Mouse (Mus musculus) embryonic facial prominence, embryonic 14.5 days (tissue): ENCODE data around the gene Gsta4. TPM values are rescaled to one million over a fixed set of nuclear protein-coding genes. Genes with fewer than 3 reads are reported as not detected.

Source experiments
- ATAC-seq: fragments of 200-750 bp; cut with Nextera tagmentation; 2 replicates; pipeline ENCODE4 v1.8.0; 2017; ENCODE audit warnings: low read depth, moderate number of reproducible peaks, moderate TSS enrichment
- DNase-seq: peaks from one replicate; pipeline ENCODE4 v3.0.0-alpha.2; 2015; ENCODE audit warnings: low spot score
- H3K27ac ChIP-seq: fragments of 300-500 bp; sonication (generic); replicated peaks from 2 replicates; pipeline ENCODE4 v1.5.1; 2014; ENCODE audit warnings: low read depth, mild to moderate bottlenecking, low read length, moderate library complexity
- H3K27me3 ChIP-seq: fragments of 300-500 bp; sonication (generic); replicated peaks from 2 replicates; pipeline ENCODE4 v1.6.1; 2014; ENCODE audit warnings: low read length; ENCODE audit not compliant: control insufficient read depth, insufficient read depth
- H3K36me3 ChIP-seq: fragments of 300-500 bp; sonication (generic); 2 replicates; pipeline ENCODE4 v1.6.1; 2014; ENCODE audit warnings: low read length, mixed read lengths; ENCODE audit not compliant: control insufficient read depth, insufficient read depth
- H3K4me1 ChIP-seq: fragments of 300-500 bp; sonication (generic); 2 replicates; pipeline ENCODE4 v1.6.1; 2014; ENCODE audit warnings: antibody characterized with exemption, low read length; ENCODE audit not compliant: control insufficient read depth, insufficient read depth
- H3K4me2 ChIP-seq: fragments of 300-500 bp; sonication (generic); 2 replicates; pipeline ENCODE4 v1.6.1; 2014; ENCODE audit warnings: low read depth, mild to moderate bottlenecking, low read length, moderate library complexity, mixed read lengths
- H3K4me3 ChIP-seq: fragments of 300-500 bp; sonication (generic); 2 replicates; pipeline ENCODE4 v1.5.1; 2014; ENCODE audit warnings: low read depth, mild to moderate bottlenecking, low read length
- H3K9ac ChIP-seq: fragments of 300-500 bp; sonication (generic); 2 replicates; pipeline ENCODE4 v1.6.1; 2014; ENCODE audit warnings: low read depth, mild to moderate bottlenecking, low read length, moderate library complexity, mixed read lengths
- H3K9me3 ChIP-seq: fragments of 300-500 bp; sonication (generic); 2 replicates; pipeline ENCODE4 v1.6.1; 2016; ENCODE audit warnings: low read length; ENCODE audit not compliant: control insufficient read depth
- WGBS: fragments of 180-500 bp; shearing (Covaris S2); extraction: QIAGEN DNeasy Blood & Tissue Kit; methylation state at CpG from one replicate; pipeline ENCODE4 v1.1.7; 2014; 5-methylcytosine and 5-hydroxymethylcytosine counted together
- polyA plus RNA-seq: library from polyadenylated mRNA; unstranded; fragments of >200 nt; fragmentation: Nextera tagmentation; extraction: Ambion mirVana; gene quantifications from 2 replicates; pipeline ENCODE4 v1.2.1, GENCODE M21; 2014

Gsta4 gene
- polyA plus RNA-seq, 1 experiment from 2014 or later = 70.7 TPM

DNA sequence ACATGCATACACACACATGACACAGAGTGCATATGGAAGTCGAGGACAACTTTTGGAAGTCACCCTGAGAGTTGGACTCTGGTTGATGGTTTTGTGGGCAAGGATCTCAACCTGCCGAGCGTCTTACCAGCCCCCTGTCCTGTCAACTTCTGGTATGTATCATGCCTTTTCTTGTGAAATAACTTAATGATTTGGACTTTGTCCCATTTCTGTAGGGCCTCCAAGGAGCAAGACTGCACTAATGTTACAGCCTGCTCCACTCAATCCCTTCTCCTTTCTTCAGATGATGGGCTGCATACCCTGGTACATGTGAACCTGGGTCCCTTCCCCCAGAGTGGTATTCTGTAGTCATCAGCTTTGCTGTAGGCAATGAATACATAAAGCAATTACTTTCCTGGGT lies 27.5 kb downstream of the Gsta4 start:
- no peak overlapping the region for H3K9ac ChIP-seq
- WGBS = 85% methylated on average over 3 of the region's 3 CpGs
- H3K36me3 ChIP-seq = peaks cover 26% of the 10 kb centered on the region; the same call in 1 of the 2 replicates
- H3K9me3 ChIP-seq = no peaks in the 10 kb centered on the region
- no peaks in the 10 kb centered on the region for H3K4me1 ChIP-seq
- no peak overlapping the region for H3K27ac ChIP-seq
- no peaks in the 10 kb centered on the region for H3K27me3 ChIP-seq
- H3K4me2 ChIP-seq = no peak overlapping the region
- no peak for DNase-seq
- ATAC-seq = no peak
- no peak overlapping the region for H3K4me3 ChIP-seq

DNA sequence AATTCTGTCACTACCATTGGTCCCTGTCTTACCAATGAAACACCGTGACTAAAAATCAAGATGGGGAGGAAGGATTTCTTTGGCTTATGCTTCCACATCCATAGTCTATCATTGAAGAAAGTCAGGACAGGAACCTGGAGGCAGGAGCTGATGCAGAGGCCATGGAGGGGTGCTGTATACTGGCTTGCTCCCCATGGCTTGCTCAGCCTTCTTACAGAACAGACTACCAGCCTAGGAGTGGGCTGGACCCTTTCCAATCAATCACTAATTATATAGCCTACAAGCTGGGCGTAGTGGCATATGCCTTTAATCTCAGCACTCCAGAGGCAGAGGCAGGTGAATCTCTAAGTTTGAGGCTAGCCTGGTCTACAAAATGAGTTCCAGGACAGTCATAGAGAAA lies 28.2 kb downstream of the Gsta4 start:
- ATAC-seq = no peak

DNA sequence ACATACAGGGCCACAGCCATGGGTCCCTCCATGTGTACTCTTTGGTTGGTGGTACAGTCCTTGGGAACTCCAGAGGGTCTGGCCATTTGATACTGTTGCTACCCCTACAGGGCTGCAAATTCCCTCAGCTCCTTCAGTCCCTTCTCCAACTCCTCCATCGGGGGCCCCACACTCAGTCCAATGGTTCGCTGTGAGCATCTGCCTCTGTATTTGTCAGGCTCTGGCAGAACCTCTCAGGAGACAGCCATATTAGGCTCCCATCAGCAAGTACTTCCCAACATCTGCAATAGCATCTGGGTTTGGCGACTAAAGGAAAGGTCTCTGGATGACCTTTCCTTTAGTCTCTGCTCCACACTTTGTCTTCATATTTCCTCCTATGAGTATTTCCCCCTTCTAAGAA lies 28.9 kb downstream of the Gsta4 start:
- Histone ChIP-seq H3K27me3 (no peaks in the 10 kb centered on the region), H3K27ac (no peak overlapping the region), H3K4me1 (no peaks in the 10 kb centered on the region), H3K4me2 (no peak overlapping the region), H3K36me3 (peaks cover 14% of the 10 kb centered on the region; the same call in 1 of the 2 replicates), H3K4me3 (no peak overlapping the region), H3K9ac (no peak overlapping the region), H3K9me3 (no peaks in the 10 kb centered on the region)
- WGBS = 92% methylated on average over 3 of the region's 3 CpGs
- no peak for ATAC-seq
- no peak for DNase-seq

More for the DNA sequence above, 28.2 kb downstream of the Gsta4 start:
- H3K9ac ChIP-seq = no peak overlapping the region
- peaks cover 21% of the 10 kb centered on the region; the same call in 1 of the 2 replicates for H3K36me3 ChIP-seq
- WGBS = 94% methylated on average over 2 of the region's 2 CpGs
- H3K27me3 ChIP-seq = no peaks in the 10 kb centered on the region
- H3K27ac ChIP-seq = no peak overlapping the region
- H3K9me3 ChIP-seq = no peaks in the 10 kb centered on the region
- no peak for DNase-seq
- no peak overlapping the region for H3K4me3 ChIP-seq
- H3K4me1 ChIP-seq = no peaks in the 10 kb centered on the region
- no peak overlapping the region for H3K4me2 ChIP-seq

DNA sequence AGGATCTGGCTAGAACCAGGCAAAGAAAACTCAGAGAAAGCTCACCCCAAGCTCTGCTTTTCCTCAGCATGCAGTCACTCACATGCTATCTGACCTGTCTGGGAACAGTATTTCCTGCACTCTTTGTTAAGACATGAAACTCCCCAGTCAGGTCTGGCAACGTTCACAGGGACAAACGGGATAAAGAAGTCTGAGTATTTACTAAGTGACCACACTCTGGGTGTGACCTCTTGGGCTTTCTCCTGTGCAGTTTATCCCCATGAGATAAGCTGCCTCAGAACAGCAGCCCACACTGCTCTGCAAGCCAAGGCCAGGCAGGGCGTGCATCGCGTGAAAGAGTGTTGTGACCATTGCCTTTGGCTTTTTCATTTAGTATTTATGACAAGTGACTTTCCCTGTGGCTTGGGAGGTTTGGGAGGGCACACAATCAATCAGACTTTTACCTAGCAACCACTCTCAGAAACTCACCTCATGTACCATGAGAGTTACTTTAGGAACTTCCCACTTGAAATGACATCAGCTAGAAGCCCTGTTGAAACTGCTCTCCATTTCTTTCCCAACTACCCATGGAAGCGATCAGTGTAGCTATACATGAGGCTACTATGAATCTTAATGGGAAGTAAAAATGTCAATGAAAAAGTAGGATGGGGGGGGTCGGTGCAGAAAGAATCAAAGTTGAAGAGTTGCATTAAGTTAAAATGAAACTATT lies 29.9 kb downstream of the Gsta4 start:
- Histone ChIP-seq H3K9me3 (no peaks in the 10 kb centered on the region), H3K27ac (no peak overlapping the region), H3K9ac (no peak overlapping the region), H3K4me2 (no peak overlapping the region), H3K36me3 (peaks cover 14% of the 10 kb centered on the region; the same call in 1 of the 2 replicates), H3K27me3 (no peaks in the 10 kb centered on the region), H3K4me3 (no peak overlapping the region), H3K4me1 (no peaks in the 10 kb centered on the region)
- 72% methylated on average over 7 of the region's 7 CpGs for WGBS
- ATAC-seq (no peak), DNase-seq (peak; percentile 26)

DNA sequence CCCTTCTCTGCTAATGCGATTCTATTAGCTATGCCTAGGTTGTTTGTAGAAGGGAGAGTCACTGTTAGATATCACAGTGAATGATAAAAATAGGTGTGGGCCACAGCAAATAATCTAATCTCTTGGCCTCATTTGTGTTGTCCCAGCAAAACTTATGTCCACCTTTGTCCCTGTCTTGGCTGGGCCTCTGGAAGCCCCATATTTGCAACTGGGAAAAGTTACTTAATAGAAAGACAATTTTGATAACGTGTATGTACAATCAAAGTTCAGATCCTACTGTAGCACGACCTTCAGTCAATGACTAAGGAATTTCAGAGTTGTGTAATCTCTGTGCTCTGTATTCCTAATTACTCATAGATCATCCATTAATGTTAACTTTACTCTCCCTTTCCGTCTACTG lies 34.5 kb downstream of the Gsta4 start:
- no peaks in the 10 kb centered on the region for H3K36me3 ChIP-seq
- ATAC-seq = no peak
- H3K9ac ChIP-seq = no peak overlapping the region
- no peak for DNase-seq
- no peak overlapping the region for H3K4me3 ChIP-seq
- WGBS = 76% methylated on average over 4 of the region's 4 CpGs
- H3K27me3 ChIP-seq = no peaks in the 10 kb centered on the region
- no peak overlapping the region for H3K27ac ChIP-seq
- H3K4me2 ChIP-seq = no peak overlapping the region
- H3K9me3 ChIP-seq = no peaks in the 10 kb centered on the region
- no peaks in the 10 kb centered on the region for H3K4me1 ChIP-seq

DNA sequence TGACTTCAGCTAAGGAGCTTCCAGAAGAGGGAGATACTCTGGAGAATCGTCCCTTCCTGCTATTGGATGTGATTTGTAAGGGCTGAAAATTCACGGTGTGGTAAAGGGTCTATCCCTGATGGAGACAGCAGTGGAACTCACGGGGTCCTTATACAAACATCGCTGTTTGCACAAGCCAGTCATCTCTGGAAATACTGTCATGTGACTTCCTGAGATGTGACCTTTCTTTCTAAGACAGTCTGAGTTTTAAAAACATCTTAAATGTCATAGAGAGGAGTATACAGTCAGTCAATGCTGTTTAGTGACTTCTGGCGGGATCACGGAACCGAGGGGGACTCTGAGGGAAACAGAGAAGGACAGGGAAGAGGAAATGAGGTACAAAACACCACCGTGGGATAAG lies 40.0 kb downstream of the Gsta4 start:
- ATAC-seq (no peak), DNase-seq (no peak)
- Histone ChIP-seq H3K9ac (no peak overlapping the region), H3K27me3 (no peaks in the 10 kb centered on the region), H3K4me1 (no peaks in the 10 kb centered on the region), H3K4me3 (no peak overlapping the region), H3K36me3 (no peaks in the 10 kb centered on the region), H3K9me3 (no peaks in the 10 kb centered on the region), H3K27ac (no peak overlapping the region), H3K4me2 (no peak overlapping the region)
- 60% methylated on average over 8 of the region's 8 CpGs for WGBS

DNA sequence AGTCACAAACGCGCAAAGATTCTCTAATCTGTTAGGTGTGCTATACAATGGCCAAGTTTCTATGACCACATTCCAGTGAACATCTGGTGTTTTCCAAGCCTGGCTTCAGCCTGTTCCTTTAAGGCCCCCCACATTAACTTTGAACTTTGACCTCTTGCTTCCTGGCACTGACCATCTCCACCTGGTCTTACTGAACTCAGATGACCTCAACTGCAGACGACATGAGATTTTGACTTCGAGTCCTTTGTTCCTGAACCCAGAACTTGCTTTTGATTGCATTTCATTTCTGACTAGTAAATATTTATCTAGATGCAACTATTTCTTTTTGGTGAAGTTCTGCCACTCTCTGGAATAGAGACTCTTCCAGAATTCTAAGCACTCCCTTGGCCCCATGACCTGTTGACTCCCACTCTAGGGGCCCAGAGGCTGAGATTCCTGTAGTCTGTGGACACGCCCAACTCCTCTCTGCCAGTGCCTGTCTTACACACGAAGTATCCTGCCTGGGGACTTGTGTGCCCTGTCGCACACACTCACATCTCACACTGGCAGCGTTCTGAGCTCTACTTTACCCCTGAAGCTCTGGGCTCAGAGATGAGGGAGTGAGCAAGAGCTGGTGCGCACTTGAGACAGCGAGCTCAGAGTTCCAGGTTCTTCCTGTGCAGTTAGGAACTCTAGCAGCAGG lies 40.8 kb downstream of the Gsta4 start:
- Histone ChIP-seq H3K4me3 (no peak overlapping the region), H3K27me3 (no peaks in the 10 kb centered on the region), H3K4me2 (no peak overlapping the region), H3K4me1 (no peaks in the 10 kb centered on the region), H3K36me3 (no peaks in the 10 kb centered on the region), H3K9me3 (no peaks in the 10 kb centered on the region), H3K27ac (no peak overlapping the region), H3K9ac (no peak overlapping the region)
- DNase-seq (no peak), ATAC-seq (no peak)
- WGBS = 47% methylated on average over 10 of the region's 10 CpGs

DNA sequence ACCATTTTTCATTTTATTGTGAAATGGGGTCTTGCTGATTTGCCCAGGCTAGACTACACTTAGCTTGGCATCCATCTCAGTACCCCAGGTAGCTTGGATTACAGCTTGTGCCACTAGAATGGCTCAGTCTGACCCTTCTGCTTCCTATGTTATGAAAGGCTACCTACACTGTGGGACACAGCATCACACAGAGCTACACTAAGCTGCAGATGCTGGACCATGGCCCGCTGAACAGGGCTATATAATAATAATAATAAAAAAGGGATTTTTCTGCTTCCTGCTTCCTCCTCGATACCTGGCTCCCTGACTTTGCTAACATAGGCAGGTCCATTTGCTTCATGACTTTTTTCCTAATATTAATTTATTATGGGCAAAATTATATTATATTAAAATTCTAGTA lies 41.8 kb downstream of the Gsta4 start:
- Histone ChIP-seq H3K36me3 (no peaks in the 10 kb centered on the region), H3K27ac (no peak overlapping the region), H3K4me2 (no peak overlapping the region), H3K9me3 (no peaks in the 10 kb centered on the region), H3K4me3 (no peak overlapping the region), H3K27me3 (no peaks in the 10 kb centered on the region), H3K9ac (no peak overlapping the region), H3K4me1 (no peaks in the 10 kb centered on the region)
- ATAC-seq (no peak), DNase-seq (no peak)
- 84% methylated on average over 2 of the region's 2 CpGs for WGBS

DNA sequence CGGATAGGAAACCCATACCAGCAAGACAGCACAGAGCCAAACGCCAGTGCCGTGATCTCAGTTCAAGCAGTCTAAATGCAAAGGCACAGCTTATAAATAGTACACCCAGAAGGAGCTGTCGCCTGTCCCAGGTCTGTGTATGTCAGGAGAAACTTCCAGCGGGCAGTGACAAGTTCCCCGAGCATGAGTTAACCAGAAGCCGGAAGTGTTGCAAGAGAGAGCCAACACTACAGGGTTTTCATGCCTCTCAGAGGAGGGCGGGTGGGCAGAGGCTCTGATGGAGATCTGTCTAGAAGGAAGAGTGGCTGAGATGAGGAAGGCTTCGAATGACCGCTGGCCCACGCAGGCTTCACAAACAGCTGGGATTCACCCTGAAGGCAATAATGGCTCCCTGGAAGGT lies 42.7 kb downstream of the Gsta4 start:
- no peak for DNase-seq
- Histone ChIP-seq H3K27ac (no peak overlapping the region), H3K4me2 (no peak overlapping the region), H3K9me3 (no peaks in the 10 kb centered on the region), H3K9ac (no peak overlapping the region), H3K27me3 (no peaks in the 10 kb centered on the region), H3K4me3 (no peak overlapping the region), H3K36me3 (no peaks in the 10 kb centered on the region), H3K4me1 (no peaks in the 10 kb centered on the region)
- no peak for ATAC-seq
- WGBS = 69% methylated on average over 11 of the region's 11 CpGs
